Mouse (Mus musculus) liver, postnatal 0 days (tissue): Measurements from ENCODE around the gene Gbe1.

ENCODE experiments used
- CTCF ChIP-seq: sonication (generic); IDR thresholded peaks from 2 replicates; pipeline ENCODE4 v1.5.1; 2016; ENCODE audit warnings: antibody characterized with exemption, low read depth
- EP300 ChIP-seq: IDR thresholded peaks from 2 replicates; pipeline ENCODE4 v1.6.1; 2016; ENCODE audit warnings: antibody characterized with exemption, low read depth, mild to moderate bottlenecking

DNA sequence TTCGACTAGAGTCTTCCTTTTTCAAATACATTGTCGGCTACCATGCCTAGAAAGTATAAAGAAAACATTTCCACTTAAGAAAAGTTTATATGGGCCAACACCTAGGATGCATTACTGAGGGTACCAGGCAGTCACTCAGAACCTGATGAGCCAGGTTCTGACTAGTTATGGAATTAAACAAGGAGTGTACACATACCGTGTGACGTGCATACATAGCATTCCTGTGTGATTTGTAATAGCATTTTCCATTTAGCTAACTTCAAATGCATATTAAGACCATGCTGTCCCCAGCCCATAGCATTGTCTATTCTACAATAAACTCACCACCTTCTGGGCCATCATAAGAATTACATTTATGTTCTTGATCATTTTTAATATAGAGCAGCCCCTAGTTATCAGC, 210.5 kb downstream of the Gbe1 start:
- TF ChIP-seq CTCF, result no peak
- no peak for TF ChIP-seq EP300
